Mouse (Mus musculus) lung, postnatal 4 days (tissue): ENCODE results near the gene Gphn.

Experiments
- DNase-seq, 2 experiments: peaks; one replicate each; pipeline ENCODE4 v3.0.0; 2021

The Gphn gene

GRCm38 (mm10) chr12:78727723-78728122 is 501.5 kb downstream of the Gphn start:
- DNase-seq, result no peak
